Mouse (Mus musculus) kidney, postnatal 25 days (tissue): ENCODE results near the gene Alpk3.

Experiments
- DNase-seq, 2 experiments: peaks; one replicate each; pipeline ENCODE4 v3.0.0; 2021; ENCODE audit warnings: mixed read lengths in 2 of 2

Alpk3 gene

DNA sequence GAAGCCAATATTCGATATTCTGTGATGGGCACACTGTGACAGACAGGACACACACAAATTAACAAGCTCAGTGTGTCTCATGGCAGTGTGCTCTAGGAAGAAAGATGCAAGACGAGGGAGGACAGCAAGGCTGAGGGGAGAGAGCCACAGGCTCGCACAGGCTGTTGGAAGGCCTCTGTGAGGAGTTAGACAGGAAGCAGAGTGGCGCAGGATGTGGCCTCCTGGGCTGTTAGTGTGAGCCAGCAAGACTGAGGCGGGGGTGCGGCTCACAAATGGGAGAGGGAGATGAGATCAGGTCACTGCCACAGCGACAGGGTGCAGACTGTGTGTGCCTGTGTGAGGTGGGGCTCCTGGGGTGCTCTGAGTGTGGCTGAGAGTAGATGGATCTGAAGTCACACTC, 17.9 kb downstream of the Alpk3 start:
- no peak for DNase-seq

DNA sequence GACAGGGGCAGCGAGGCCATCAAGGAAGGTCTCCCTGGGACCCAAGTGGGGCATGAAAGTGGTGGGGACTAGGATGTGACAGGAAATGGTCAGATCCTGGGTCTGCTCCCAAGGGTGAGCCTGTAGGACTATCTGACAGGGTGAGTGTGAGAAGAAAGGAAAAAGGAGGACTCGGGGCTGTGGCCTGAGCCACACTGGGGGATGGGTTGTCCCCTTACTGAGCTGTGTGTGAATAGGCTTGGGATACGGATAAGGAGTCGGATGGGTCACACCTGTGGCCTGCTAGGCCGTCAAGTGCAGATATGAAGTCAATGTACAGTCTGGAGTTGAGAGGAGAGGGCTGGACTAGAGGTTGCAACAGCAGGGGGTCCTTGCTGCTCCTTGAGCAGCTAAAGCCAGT, 18.3 kb downstream of the Alpk3 start:
- no peak for DNase-seq

DNA sequence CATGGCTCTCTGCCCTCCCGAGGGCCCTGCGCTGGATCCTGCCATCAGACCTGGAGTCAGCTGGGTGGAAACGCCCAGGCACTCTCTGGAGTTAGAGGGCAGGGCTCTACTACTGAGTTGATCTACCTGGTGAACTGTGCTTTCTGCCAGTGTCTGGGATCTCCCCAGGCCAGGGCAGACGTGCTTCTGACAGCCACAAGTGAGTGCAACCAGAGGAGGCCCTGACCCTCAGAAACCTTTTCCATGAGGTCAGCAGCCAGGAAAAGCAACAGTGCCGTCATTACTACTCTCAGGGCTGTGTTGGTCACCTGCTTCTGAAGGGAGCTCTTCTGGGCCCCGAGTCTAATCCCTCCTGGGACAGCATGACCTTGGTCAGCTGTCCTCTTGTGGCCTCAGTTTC, 19.6 kb downstream of the Alpk3 start:
- no peak for DNase-seq

DNA sequence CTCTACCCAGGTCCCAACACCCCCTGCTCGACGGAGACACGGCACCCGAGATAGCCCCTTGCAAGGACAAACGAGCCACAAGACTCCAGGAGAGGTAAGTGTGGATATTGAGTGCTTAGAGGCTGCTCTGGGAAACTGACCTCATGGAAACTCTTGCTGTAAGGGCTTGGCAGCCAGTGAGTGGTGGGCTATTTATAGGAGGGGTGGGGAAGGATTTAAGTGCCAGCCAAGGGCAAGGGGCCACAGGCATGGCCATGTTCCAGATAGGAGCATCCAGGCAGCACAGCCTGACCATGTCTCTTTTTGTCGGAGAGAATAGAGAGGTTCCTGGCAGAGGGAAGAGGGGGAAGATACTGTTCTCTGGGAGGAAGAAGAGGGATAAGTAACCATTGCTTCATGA, 21.3 kb downstream of the Alpk3 start:
- no peak for DNase-seq

DNA sequence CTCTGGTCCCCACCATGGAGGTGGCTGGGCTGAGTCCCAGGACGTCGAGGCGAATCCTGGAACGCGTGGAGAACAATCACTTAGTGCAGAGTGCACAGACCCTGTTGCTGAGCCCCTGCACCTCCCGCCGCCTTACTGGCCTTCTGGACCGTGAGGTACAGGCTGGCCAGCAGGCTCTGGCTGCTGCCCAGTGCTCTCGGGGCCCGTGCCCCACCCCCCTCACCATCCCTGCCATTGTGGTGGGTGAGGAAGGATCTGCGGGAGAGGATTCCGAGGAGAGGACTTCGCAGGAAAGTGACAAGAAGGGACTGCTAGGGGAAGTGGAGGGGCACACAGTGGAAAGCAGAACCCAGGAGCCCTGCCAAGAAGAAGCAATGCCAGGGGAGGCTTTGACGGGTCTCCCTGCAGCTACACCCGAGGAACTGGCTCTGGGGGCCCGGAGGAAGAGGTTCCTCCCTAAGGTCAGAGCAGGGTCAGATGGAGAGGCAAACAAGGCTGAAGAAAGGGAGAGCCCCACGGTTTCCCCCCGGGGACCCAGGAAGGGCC, 36.1 kb downstream of the Alpk3 start:
- DNase-seq, result no peak

DNA sequence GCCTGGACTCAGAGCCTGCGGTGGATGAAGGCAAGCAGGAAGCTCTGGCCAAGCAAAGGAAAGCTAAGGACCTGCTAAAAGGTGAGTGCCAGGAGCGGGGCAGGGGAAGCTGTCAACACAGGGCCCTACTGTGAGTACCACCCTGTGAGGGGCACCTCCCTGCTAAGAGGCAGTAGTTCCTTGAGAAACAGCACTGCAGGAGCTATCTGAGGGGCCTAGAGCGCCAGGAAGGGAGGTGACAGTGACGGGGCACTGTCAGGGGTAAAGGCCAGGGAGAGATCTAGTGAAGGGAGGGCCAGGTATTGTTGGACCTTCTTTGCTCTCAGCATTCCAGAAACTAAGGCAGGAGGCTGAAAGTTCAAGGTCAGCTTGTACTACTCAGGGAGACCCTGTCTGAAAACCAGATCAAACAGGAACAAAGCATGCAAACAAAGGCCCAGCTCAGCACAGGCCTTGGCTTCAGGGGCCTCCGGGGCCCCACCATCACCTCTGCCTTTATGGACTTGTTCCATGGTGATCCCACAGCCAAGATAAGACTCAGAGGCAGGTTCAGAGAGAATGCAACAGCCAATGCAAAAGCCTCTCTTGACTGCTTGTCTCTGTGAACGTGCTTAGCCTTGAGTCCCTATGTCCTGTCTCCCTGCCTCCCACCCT, 36.8 kb downstream of the Alpk3 start:
- DNase-seq, result no peak

DNA sequence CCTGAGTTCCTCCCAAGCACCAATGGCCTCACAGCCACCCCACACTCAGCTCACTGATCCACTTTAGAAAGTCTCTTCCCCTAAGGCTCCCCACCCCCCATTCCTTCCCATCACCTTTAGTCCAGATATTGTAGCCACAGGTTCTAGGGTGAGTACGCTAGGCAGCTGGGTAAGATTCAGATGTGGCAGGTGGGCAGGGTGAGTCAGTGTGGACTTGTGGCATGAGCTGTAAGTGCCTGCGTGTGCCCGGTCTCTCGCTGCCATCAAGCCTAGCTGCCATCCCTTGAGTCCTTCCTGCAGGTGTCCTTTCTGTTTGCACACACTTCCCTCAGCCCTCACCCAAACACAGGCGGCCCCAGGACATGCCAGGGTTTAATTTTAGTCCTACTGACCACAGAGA, 42.9 kb downstream of the Alpk3 start:
- DNase-seq, result no peak

DNA sequence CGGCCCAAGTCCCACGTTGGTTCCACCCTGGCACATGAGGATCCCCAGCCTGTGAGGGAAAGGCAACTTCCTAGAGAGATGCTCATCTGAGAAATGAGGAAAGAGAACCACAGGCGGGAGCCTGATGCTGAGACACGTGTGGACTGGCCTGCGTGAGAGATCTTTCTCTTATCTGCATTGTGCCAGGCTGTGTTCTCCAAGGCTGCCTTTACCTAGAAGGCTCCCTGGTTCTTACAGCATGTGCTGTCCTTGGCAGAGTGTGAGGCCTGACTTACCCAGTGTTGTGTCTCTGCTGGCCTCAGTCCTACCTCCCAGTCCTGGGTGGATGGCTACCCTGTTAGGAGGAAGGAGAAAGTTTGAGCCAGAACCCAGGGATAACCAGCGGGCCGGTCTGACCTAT, 45.5 kb downstream of the Alpk3 start:
- no peak for DNase-seq

DNA sequence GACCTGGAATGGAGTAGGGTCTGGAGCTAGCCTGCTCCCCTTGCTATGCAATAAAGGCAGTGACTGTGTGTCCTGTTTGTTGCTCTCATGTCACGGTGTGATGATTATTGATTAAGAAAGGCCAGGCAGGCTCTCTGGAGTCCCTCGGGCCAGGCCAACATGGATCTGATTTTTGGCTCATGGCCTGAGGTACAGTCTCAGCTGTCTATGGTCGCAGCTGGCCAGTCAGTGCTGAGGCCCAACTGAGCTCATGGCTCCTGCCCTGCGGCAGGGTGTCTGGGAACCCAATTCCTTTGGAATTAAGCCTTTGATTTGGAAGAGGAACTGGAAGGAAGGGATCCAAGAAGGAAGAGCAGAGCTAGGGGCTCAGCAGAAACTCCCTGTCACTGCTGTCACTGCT, 48.1 kb downstream of the Alpk3 start:
- DNase-seq, result no peak

DNA sequence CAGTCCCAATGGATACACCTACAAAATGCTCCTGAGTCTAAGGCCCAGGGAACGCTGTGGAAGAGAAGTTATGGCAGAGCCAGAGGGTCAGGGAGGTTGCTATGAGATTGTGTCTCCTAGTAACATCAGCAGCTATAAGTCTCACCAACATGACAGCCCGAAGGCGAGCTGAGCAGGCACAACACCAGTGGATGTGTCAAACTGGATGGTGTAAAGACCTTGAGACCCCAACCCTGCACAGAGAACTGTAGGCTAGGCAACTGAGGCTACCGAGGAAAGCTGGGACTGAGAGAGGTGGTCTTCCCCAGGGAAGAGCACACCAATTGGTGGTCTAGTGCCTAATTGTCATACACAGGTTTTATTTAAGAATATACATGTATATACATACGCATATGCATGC, 50.8 kb downstream of the Alpk3 start:
- no peak for DNase-seq

DNA sequence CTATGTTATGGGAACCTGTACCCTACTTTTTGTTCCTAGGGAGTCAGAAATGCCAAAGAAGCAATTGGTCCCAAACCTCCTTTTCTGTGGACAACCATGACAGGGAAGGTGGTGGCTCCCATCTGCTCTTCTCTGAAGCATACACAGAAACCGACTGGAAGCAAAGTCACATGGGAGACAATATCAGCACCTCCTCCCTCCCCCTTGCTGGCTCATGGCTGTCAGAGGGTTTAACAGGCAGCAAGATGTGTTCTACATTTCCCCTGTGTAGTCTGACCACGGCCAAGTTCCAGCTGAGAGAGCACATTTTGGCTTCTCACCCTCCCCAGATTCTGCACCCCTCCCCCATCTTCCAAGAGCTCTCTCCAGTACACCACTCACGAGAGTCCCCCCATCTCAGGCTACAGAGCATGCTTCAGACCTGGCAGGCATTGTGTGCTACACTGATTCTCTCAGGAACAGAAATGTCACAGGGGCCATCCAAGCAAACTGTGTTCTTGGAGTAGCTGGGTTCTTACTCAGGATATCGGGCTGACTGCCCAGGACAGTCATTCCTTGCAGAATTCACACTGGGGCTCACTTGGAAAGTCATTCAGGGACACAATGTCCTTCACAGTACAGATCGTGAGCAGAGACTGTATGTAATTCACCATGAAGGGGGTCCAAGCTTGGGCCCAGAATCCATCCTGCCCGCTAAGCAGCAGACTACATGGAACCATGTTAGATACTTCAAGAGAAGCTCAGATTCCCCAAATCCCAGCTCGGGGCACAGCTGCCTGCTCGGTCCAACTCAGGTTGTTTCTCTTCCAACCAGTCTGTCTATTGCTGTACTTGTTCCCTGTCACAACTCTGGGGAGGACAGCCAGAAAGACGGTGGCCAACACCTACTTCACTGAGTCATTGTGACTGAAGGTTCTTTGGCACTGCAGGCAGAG, 52.6 kb downstream of the Alpk3 start:
- DNase-seq, result peak; percentile 39 to 78

DNA sequence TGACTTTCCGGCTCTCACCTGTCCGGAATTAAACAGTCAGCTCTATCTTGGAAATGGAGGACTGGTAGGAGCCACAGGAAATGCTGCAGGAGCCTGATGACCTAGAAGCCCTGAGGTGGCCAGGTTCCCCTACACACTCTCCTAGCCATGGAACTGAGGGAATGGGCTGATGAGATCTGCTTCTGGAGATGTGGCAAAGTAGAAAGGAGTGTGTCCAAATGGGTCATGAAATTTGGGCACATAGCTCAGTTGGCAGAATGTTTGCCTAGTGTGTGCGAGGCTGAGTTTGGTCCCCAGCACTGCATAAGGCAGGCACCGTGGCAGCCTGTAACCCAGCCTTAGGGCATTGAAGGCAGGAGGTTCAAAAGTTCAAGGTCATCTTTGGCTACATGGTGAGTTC, 53.4 kb downstream of the Alpk3 start:
- DNase-seq, result no peak

DNA sequence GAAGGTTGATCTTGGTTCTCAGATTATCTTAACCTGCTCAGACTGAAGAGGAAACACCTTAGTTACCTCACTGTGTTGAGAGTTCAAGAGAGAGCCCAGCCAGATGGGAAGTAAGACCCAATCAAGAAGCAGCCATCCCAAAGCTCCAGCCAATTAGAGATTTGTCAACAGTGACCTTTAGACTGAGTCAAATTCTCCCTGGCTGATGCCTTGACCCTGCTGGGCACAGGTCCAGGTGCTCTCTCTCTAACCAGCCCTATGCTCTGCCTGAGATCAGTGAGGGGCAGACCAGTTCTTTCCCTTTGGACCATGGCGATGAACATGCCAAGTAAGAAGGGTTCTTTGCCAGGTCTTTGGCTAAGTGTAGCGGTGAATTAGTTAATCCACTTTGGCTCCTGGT, 54.3 kb downstream of the Alpk3 start:
- peak; percentile 90 to 94 for DNase-seq

DNA sequence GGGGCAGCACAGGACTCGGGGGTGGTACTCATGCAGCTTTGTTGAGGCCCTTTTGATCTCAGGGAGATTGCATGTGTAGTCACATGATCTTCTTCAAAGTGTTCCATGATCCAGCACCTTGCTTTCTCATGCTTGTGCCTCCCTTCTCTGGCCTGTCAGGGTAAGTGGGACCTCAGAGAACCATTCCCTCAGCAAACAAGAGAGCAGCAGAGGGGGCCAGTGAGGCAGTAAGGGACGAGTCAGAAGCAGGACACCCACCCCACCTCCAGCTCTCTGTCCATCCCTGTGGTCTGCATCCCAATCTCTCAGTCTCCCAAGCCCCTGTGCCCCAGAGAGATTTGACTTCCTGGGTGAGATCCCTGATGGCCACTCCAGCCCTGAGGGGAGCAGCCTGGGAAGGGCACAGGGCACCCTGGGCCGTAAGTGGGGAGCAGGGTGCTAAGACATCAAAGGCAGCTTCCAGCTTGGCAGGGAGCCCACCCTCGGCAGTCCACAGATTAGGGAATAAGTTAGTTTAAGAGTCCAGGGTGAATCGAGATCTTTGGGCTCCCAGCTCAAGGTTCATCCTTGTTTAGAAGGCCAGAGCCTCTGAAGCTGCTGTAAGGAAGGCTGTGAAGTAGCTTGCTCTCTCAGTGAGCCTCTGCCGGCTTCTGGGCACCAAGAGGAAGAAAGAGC, 55.4 kb downstream of the Alpk3 start:
- peak; percentile 80 to 91 for DNase-seq

DNA sequence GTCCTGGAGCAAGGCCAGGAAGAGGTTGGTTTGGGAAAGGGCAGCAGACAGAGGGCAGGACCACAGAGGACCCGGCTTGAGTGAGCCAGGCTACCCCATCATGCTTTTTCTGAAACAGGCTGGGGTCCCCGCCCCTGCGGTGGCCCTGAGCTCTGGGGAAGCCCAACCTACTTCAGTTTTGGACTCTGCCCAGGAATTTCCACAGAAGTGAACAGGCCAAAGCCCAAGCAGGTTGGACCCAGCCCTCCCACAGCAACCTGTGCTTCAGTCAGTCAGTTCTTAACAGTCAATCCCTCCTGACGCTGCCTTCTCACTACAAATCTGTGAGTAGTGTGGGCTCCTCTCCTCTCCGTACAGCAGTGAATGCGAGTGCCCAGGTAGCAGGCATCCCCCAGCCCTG, 57.2 kb downstream of the Alpk3 start, which contains the start of gene Slc28a1:
TSS of gene Slc28a1 (plus strand) at position 245 of the 400 bp plus-strand sequence.
- peak; percentile 78 to 90 for DNase-seq

DNA sequence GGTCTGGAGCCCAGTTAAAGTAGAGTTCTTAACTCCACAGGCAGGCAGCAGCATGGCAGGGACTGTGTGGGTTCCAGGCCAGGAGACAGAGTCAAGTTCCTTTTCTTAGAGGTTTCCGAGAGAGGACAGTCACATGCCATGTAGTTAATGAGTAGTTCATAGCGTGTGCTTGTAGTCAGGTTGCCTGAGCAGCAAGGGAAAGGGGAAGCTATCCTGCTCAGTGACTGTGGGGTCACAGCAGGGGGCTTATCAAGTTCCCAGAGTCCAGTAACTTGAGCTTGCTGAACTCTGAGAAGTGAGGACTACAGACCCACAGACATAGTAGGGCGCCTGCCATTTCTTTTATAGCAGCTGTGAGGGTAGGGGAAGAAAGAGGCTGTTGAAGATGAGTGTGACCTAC, 63.7 kb downstream of the Alpk3 start:
- peak; percentile 44 to 75 for DNase-seq

DNA sequence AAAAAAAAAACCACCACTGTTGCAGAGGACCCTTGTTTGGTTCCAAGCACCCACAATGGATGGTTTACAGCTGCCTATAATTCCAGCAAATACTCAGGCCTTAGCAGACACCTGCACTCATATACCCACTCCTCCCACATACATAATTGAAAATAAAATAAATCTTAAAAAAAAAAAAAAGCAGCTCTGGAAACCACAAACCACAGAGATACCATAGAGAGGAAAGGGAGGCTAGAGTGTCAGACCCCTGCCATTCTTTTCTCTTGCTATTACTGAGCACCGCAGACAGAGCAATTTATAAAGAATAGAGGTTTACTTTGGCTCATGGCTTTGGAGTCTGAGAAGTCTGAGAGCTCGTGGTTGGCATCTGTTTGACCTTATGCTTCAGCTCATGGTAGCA, 65.4 kb downstream of the Alpk3 start:
- no peak for DNase-seq

DNA sequence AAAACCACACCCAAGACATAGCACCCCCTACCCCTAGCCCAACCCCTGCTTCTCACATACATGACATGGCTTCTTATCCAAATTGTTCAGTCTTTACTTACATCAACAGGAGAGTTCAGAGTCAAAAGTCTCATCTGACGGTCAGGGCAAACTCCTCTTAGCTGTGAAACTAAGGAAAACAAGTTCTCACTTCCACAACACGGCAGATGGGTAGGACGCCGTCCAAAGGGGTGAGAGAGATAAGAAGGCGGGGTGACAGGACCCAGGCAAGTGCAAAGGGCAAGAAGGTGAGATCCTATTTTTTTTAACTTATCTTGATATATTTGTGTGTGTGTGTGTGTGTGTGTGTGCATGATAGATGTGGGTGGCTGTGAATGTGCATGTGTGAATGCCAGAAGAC, 66.2 kb downstream of the Alpk3 start:
- peak in 1 of 2 experiments; percentile 16 for DNase-seq

DNA sequence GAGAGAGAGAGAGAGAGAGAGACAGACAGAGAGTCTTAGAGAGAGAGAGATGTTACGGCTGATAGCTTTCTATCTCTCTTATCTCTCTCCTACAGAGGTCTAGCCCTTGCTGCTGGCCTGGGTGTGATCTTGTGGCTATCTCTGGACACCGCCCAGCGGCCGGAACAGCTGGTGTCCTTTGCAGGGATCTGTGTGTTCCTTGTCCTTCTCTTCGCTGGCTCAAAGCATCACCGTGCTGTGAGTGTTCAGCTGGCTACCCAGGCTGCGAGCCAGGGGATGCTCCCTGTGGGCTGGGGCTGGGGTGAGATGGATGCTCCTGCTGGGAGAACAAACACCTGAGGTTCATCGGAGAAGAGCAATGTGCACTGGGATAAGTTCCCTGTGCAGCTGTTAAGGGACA, 67.4 kb downstream of the Alpk3 start:
- DNase-seq, result peak in 1 of 2 experiments; percentile 68

DNA sequence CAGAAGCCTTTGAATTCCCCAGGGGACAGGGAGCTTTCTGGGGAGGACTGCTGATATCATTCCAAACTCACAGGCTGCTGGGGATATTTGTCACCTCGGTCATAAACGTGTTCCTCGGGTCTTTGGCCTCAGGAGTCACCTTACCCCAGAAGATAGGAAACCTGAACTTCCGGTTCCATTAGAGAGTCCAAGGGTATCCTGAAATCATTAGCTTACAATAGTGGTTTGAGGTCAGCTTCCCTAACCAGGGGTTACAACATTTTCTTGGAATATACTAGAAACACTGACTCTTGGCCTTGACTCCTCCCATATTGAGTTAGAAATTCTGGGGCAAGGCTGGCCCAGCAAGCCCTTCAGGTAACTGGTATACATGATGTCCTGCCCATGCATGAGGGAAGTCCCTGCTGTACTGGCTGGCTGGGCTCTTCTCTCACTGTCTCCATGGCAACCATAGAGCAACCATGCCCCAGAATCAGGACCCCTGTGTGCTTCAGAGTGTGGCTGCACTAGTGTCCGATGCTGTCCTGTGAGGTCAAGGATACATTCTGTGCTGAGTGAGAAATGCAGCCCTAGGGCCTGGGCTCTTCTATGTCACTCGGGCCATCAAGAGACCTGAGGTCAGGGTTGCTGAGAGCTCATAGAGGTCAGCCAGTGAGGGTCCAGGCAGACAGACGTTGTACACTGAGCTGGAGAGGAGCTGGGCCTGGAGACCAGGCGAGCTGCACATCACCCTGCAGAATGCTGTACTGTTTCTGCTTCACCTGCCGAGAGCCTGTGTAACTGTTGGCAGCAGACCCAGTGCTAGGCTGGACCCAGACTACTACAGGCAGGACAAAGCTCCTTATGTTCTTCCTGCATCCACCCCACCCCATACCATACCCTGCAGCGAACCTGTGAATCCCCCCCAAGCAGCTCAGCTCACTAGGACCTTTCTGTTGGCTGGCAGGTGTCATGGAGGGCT, 68.1 kb downstream of the Alpk3 start:
- no peak for DNase-seq

DNA sequence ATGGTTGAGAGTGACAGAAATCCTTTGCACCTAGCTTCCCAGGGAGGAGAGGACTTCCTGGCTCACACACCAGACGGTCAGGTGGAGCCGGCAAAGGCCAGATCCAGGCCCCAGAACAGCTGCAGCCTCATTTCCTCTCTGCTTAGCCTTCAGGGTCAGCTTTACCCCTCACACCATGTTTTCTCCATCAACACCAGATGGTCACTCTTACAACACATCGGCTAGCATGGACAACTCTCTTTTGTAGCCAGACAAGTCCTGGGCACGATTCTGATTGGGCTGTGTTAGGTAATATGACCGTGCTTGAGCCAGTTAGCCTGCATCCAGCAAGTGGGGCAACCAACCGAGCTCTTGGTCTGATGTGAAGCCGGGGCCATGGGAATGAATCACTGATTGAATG, 74.5 kb downstream of the Alpk3 start:
- no peak for DNase-seq

DNA sequence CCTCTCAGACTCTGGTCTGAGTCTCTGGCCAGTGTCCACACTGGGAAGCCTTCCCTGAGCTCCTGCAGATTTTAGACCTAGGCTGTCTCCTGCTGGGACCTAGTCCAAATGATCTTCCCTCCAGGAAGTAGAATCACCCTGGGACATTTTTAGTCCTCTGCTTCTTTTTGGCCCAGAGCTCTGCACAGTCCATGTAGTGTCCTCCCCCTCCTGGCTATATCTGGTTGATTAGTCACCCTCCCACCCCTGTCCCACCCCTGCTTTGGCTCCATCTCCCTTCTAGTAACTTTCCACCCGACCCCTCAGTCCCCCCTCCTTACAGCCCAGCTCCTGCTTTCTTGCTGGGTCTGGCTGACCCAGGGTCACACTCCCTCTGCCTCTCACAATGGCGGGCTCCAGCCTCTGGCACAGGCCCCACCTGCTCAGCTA, 75.5 kb downstream of the Alpk3 start:
- peak; percentile 44 to 75 for DNase-seq
